Mouse (Mus musculus) lung, adult 2 months (tissue): ENCODE data around the gene Sigirr.

Experiments
- CTCF ChIP-seq: fragments of 200-500 bp; IDR thresholded peaks from 2 replicates; pipeline ENCODE4 v1.5.1; 2011; ENCODE audit warnings: mild to moderate bottlenecking, low read length, control low read depth; ENCODE audit not compliant: insufficient read depth
- POLR2A ChIP-seq: fragments of 200-500 bp; IDR thresholded peaks from 2 replicates; pipeline ENCODE4 v1.6.1; 2011; ENCODE audit warnings: low read depth, mild to moderate bottlenecking, control low read depth, low read length, borderline replicate concordance; ENCODE audit errors: extremely low read depth

DNA sequence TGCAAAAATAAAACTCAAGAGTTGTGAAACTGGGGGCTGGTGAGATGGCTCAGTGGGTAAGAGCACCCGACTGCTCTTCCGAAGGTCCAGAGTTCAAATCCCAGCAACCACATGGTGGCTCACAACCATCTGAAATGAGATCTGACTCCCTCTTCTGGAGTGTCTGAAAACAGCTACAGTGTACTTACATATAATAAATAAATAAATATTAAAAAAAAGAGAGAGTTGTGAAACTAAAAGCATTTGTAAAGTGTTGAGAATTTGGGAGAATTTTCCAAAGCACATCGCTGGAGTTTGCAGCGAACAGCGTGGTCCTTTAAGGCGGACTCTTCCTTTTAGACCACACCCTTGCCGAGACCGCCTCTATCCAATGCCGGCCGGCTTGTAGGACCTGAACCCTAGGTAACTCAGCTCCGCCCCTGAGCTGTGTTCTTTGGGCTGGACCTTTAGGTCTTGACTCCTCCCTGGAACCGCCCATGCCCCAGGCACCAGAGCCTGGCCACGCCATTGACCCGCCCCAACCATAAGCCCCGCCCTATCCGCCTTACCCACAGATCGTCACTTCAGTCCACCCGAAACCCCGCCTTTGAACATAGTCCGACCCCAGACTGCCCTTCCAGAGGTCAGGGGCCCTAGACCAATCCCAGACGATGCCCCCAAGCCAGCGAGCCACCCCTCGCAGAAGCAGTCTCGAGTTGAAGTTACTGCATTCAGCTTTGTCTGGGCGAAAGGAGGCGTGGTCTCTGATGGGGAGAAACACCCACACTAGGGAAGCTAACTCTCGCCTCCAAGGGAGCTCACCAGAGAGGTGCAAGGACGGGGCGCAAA is 22.5 kb upstream of the Sigirr start:
- TF ChIP-seq POLR2A (0 out of 2 replicates have a peak, but pooled peaks have one; percentile 60), CTCF (no peak)
